Mouse (Mus musculus): ENCODE measurements around the gene Lin28a. TPM values are rescaled to one million over a fixed set of nuclear protein-coding genes. Genes with fewer than 3 reads are reported as not detected.
A peak's percentile ranks its signal among the peaks of the same experiment; 100 is the strongest.

Gene Lin28a
- polyA plus RNA-seq, 1 experiment from 2014 or later, result 0.16 TPM

DNA sequence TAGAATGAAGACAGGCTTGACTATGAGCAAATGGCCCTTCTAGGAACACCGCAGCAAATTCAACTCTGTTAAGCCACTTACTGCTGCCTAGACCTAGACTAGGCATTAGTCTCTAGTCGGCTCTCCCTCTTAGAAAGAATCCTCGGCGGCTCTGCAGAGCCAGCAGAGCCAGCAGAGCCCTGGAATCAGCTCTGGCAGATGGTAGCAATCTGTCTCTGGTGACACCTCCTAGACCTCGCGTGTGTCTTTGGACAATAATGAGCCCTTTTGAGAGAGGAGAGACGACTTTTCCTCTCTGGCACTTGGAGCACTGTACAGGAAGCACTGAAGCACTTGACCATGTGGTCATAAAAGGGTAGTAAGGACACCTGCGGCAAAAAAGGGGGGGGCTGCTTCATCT is 46.9 kb downstream of the Lin28a start:
- Histone ChIP-seq H3K27me3 (replicated peaks; ENCODE audit: control insufficient read depth, insufficient read depth, low read length) (no peaks in the 10 kb centered on the region), H3K4me2 (ENCODE audit: low read length) (no peak overlapping the region), H3K4me3 (ENCODE audit: low read length) (no peak overlapping the region), H3K27ac (ENCODE audit: low read depth, low read length) (peak overlapping the region; percentile 44; the same call in 1 of the 2 replicates), H3K36me3 (ENCODE audit: control insufficient read depth, insufficient read depth, low read length) (0 out of 2 replicates have a peak, but pooled peaks cover 3% of the 10 kb centered on the region), H3K9me3 (ENCODE audit: control insufficient read depth, low read length) (no peaks in the 10 kb centered on the region), H3K4me1 (ENCODE audit: control insufficient read depth, insufficient read depth, low read depth, low read length) (peaks cover 28% of the 10 kb centered on the region), H3K9ac (ENCODE audit: low read depth, low read length) (no peak overlapping the region)
- ATAC-seq, result no peak
- 57% methylated on average over 8 of the region's 8 CpGs for WGBS

GRCm38 (mm10) chr4:133970876-133971275 is 47.8 kb downstream of the Lin28a start:
- ATAC-seq, result no peak
- WGBS, result 50% methylated on average over 13 of the region's 13 CpGs
- H3K9ac ChIP-seq (ENCODE audit: low read depth, low read length), result no peak overlapping the region

DNA sequence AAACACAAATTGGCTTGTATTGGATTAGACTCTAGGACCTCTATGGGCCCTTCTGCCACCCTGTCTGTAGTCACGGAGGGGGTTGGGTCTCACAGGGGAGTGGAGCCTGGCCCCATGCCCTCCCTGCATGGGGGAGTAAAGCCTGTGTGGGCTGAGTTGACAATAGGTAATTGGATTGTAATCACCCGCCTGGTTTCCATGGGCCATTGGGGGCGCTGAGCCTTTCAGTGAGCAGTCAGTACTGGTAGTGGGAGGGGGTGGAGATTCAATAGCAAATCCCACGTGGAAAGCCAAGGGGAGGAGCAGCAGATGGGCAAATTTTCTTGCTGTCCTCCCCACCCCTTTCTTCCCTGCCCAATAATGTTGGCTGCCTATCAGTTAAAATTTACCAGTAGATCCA is 48.4 kb downstream of the Lin28a start:
- Histone ChIP-seq H3K4me1 (ENCODE audit: control insufficient read depth, insufficient read depth, low read depth, low read length) (peaks cover 41% of the 10 kb centered on the region), H3K36me3 (ENCODE audit: control insufficient read depth, insufficient read depth, low read length) (peaks cover 6% of the 10 kb centered on the region), H3K27me3 (replicated peaks; ENCODE audit: control insufficient read depth, insufficient read depth, low read length) (no peaks in the 10 kb centered on the region), H3K27ac (ENCODE audit: low read depth, low read length) (peak overlapping the region; percentile 99), H3K9ac (ENCODE audit: low read depth, low read length) (no peak overlapping the region), H3K9me3 (ENCODE audit: control insufficient read depth, low read length) (no peaks in the 10 kb centered on the region), H3K4me2 (ENCODE audit: low read length) (no peak overlapping the region), H3K4me3 (ENCODE audit: low read length) (no peak overlapping the region)
- 13% methylated on average over 4 of the region's 4 CpGs for WGBS
- ATAC-seq, result no peak

More at GRCm38 (mm10) chr4:133970876-133971275, 47.8 kb downstream of the Lin28a start:
- Histone ChIP-seq H3K4me2 (ENCODE audit: low read length) (no peak overlapping the region), H3K27me3 (replicated peaks; ENCODE audit: control insufficient read depth, insufficient read depth, low read length) (no peaks in the 10 kb centered on the region), H3K27ac (ENCODE audit: low read depth, low read length) (peak overlapping the region; percentile 44), H3K36me3 (ENCODE audit: control insufficient read depth, insufficient read depth, low read length) (peaks cover 4% of the 10 kb centered on the region), H3K9me3 (ENCODE audit: control insufficient read depth, low read length) (no peaks in the 10 kb centered on the region), H3K4me1 (ENCODE audit: control insufficient read depth, insufficient read depth, low read depth, low read length) (peaks cover 36% of the 10 kb centered on the region), H3K4me3 (ENCODE audit: low read length) (no peak overlapping the region)

DNA sequence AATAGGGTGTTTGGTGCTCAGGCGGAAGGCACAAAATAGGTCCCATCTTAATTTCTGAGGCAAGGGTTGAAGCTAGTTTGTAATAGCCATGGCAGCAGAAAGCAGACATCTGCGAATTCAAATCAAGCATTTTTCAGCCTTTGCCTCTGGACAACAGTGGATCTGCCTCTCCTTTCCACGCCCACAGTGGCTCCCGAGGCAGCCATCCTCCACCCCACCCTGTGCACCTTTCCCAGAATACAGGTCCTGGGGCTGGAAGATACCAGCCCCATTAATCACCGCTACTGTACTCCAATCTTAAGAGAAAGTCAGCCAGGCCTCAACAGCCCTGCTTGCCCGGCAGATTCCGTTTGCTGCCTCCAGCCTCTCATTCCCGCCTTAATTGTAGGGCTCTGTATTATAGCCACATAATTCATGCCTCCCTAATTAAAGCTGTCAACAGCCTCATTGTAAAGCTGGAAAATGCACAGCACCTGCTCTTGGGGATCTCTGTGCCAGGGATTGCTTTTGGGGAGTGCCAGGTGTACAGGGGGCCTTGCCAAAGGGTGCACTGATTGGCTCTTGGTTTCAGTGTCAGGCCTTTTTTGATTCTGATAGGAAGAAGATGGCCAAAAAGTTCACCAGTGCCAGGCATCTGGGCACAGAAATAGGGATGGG is 49.4 kb downstream of the Lin28a start:
- peak overlapping the region; percentile 99 for H3K27ac ChIP-seq (ENCODE audit: low read depth, low read length)
- peaks cover 41% of the 10 kb centered on the region for H3K4me1 ChIP-seq (ENCODE audit: control insufficient read depth, insufficient read depth, low read depth, low read length)
- no peaks in the 10 kb centered on the region for H3K27me3 ChIP-seq (replicated peaks; ENCODE audit: control insufficient read depth, insufficient read depth, low read length)
- no peak for ATAC-seq
- H3K36me3 ChIP-seq (ENCODE audit: control insufficient read depth, insufficient read depth, low read length), result peaks cover 8% of the 10 kb centered on the region
- peak overlapping the region; percentile 47 for H3K9ac ChIP-seq (ENCODE audit: low read depth, low read length)
- no peak overlapping the region for H3K4me3 ChIP-seq (ENCODE audit: low read length)
- H3K9me3 ChIP-seq (ENCODE audit: control insufficient read depth, low read length), result no peaks in the 10 kb centered on the region
- 36% methylated on average over 8 of the region's 8 CpGs for WGBS
- H3K4me2 ChIP-seq (ENCODE audit: low read length), result peak overlapping the region; percentile 95

GRCm38 (mm10) chr4:133968150-133968921 is 50.3 kb downstream of the Lin28a start, which contains the start of gene Hmgn2:
Gene Hmgn2, minus strand, starts transcription at chr4:133968650.
- Histone ChIP-seq H3K27ac (ENCODE audit: low read depth, low read length) (peak within 1 kb of the TSS; percentile 99), H3K9ac (ENCODE audit: low read depth, low read length) (peak within 1 kb of the TSS; percentile 89)
- 1% methylated on average over 40 of the region's 42 CpGs for WGBS

GRCm38 (mm10) chr4:133967866-133968149 is 50.8 kb downstream of the Lin28a start:
- H3K4me3 ChIP-seq (ENCODE audit: low read length), result peak overlapping the region; percentile 59
- H3K4me1 ChIP-seq (ENCODE audit: control insufficient read depth, insufficient read depth, low read depth, low read length), result peaks cover 41% of the 10 kb centered on the region
- no peaks in the 10 kb centered on the region for H3K27me3 ChIP-seq (replicated peaks; ENCODE audit: control insufficient read depth, insufficient read depth, low read length)
- H3K4me2 ChIP-seq (ENCODE audit: low read length), result peak overlapping the region; percentile 95
- H3K9me3 ChIP-seq (ENCODE audit: control insufficient read depth, low read length), result no peaks in the 10 kb centered on the region
- ATAC-seq, result peak; percentile 85
- H3K9ac ChIP-seq (ENCODE audit: low read depth, low read length), result peak overlapping the region; percentile 89
- under 1% methylated on average over 24 of the region's 29 CpGs for WGBS
- H3K27ac ChIP-seq (ENCODE audit: low read depth, low read length), result peak overlapping the region; percentile 99
- peaks cover 14% of the 10 kb centered on the region for H3K36me3 ChIP-seq (ENCODE audit: control insufficient read depth, insufficient read depth, low read length)

More at GRCm38 (mm10) chr4:133968150-133968921, 50.3 kb downstream of the Lin28a start, which contains the start of gene Hmgn2:
- H3K4me1 ChIP-seq (ENCODE audit: control insufficient read depth, insufficient read depth, low read depth, low read length), result peaks cover 41% of the 10 kb centered on the region
- H3K4me3 ChIP-seq (ENCODE audit: low read length), result peak within 1 kb of the TSS; percentile 59
- peak; percentile 55 for ATAC-seq
- H3K36me3 ChIP-seq (ENCODE audit: control insufficient read depth, insufficient read depth, low read length), result peaks cover 14% of the 10 kb centered on the region
- H3K4me2 ChIP-seq (ENCODE audit: low read length), result peak within 1 kb of the TSS; percentile 95
- H3K9me3 ChIP-seq (ENCODE audit: control insufficient read depth, low read length), result no peaks in the 10 kb centered on the region
- H3K27me3 ChIP-seq (replicated peaks; ENCODE audit: control insufficient read depth, insufficient read depth, low read length), result no peaks in the 10 kb centered on the region

- Histone ChIP-seq H3K4me2 (ENCODE audit: low read length) (peak overlapping the region; percentile 81), H3K4me3 (ENCODE audit: low read length) (peak overlapping the region; percentile 59), H3K4me1 (ENCODE audit: control insufficient read depth, insufficient read depth, low read depth, low read length) (peaks cover 41% of the 10 kb centered on the region), H3K9ac (ENCODE audit: low read depth, low read length) (peak overlapping the region; percentile 89), H3K9me3 (ENCODE audit: control insufficient read depth, low read length) (no peaks in the 10 kb centered on the region), H3K27ac (ENCODE audit: low read depth, low read length) (peak overlapping the region; percentile 99), H3K27me3 (replicated peaks; ENCODE audit: control insufficient read depth, insufficient read depth, low read length) (no peaks in the 10 kb centered on the region), H3K36me3 (ENCODE audit: control insufficient read depth, insufficient read depth, low read length) (peaks cover 14% of the 10 kb centered on the region)
- peak; percentile 65 for ATAC-seq
- 0% methylated on average over 42 of the region's 101 CpGs for WGBS
Measured at GRCm38 (mm10) chr4:133967138-133967865, 51.3 kb downstream of the Lin28a start.

DNA sequence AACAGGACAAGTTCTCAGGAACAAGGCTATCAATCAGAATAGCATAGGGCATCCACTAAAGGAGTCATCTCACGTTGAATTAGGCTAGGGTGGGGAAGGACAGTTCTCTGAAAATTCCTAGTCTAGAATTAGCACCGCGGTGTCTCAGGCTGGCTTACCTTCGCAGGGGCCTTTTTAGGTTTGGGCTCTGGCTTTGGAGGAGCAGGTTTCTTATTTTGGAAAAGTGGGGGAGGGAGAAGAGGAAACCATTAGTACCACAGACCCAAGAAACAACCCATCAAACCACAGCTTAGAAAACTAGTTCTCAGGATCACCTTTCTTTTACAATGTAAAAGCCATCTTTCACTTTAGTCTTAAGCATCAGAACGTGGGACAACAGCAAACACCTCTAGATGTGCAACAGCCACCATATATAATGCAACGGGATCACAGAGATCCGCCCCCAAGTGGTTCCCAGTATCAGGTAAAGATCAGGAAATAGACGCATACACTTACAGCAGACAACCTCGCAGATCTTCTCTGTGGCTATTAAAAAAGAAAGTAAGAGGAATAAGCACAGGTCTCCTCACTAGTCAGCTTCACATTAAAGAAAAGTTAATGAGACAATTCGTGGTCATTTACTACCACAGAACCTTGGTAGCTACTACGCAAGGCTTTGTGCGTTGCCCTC is 52.2 kb downstream of the Lin28a start:
- H3K27ac ChIP-seq (ENCODE audit: low read depth, low read length), result peak overlapping the region; percentile 65
- peaks cover 37% of the 10 kb centered on the region for H3K4me1 ChIP-seq (ENCODE audit: control insufficient read depth, insufficient read depth, low read depth, low read length)

More for the DNA sequence above, 52.2 kb downstream of the Lin28a start:
- ATAC-seq, result no peak
- Histone ChIP-seq H3K4me3 (ENCODE audit: low read length) (peak overlapping the region; percentile 59), H3K27me3 (replicated peaks; ENCODE audit: control insufficient read depth, insufficient read depth, low read length) (no peaks in the 10 kb centered on the region), H3K4me2 (ENCODE audit: low read length) (peak overlapping the region; percentile 81), H3K36me3 (ENCODE audit: control insufficient read depth, insufficient read depth, low read length) (peaks cover 14% of the 10 kb centered on the region), H3K9ac (ENCODE audit: low read depth, low read length) (peak overlapping the region; percentile 56), H3K9me3 (ENCODE audit: control insufficient read depth, low read length) (no peaks in the 10 kb centered on the region)
- WGBS, result 43% methylated on average over 12 of the region's 12 CpGs

Measured in hindbrain, embryonic 16.5 days (tissue).